Mouse (Mus musculus) cerebellum, adult 2 months (tissue): ENCODE measurements around the gene Myo16.

Experiments used
- CTCF ChIP-seq: fragments of 200-500 bp; IDR thresholded peaks from 2 replicates; pipeline ENCODE4 v1.5.1; 2011; ENCODE audit warnings: low read depth, mild to moderate bottlenecking, control low read depth, low read length, moderate library complexity, borderline replicate concordance; ENCODE audit not compliant: insufficient read depth
- POLR2A ChIP-seq: fragments of 200-500 bp; IDR thresholded peaks from 2 replicates; pipeline ENCODE4 v1.6.1; 2011; ENCODE audit warnings: low read length, control low read depth, borderline replicate concordance; ENCODE audit not compliant: insufficient read depth

DNA sequence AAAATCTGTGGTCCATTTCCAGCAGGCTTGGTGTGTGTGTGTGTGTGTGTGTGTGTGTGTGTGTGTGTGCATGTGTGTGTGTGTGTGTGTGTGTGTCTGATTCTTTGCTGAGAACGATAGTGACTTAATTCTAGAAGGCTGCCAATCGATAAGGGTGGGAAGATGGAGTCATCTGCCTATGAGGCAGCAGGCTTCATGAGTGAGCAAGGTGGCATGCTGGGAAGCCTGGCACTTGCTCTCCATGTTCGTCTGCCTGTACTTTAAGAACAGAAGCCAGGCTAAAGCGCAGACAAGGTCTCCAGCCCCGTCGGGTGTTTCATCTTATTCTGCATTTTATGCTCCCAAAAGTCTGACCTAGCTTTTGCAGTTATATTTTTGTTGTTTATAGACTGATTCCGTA is 404.2 kb downstream of the Myo16 start:
- TF ChIP-seq CTCF (no peak), POLR2A (no peak)
